Mouse (Mus musculus) hindbrain, embryonic 14.5 days (tissue): Measurements from ENCODE around the gene Il13. TPM values are rescaled to one million over a fixed set of nuclear protein-coding genes. Genes with fewer than 3 reads are reported as not detected.

Source experiments
- ATAC-seq: fragments of 200-750 bp; cut with Nextera tagmentation; 2 replicates; pipeline ENCODE4 v1.8.0; 2017; ENCODE audit warnings: moderate number of reproducible peaks, mild to moderate bottlenecking, moderate TSS enrichment, moderate library complexity; ENCODE audit not compliant: low FRiP score
- DNase-seq: peaks from one replicate; pipeline ENCODE4 v3.0.0-alpha.2; 2015; ENCODE audit warnings: low spot score
- H3K27ac ChIP-seq: fragments of 300-500 bp; sonication (generic); 2 replicates; pipeline ENCODE4 v1.5.1; 2014; ENCODE audit warnings: mild to moderate bottlenecking, moderate library complexity
- H3K27me3 ChIP-seq: fragments of 300-500 bp; sonication (generic); 2 replicates; pipeline ENCODE4 v1.6.1; 2014; ENCODE audit warnings: mild to moderate bottlenecking, low read length, mixed read lengths; ENCODE audit not compliant: control insufficient read depth, insufficient read depth
- H3K36me3 ChIP-seq: fragments of 300-500 bp; sonication (generic); replicated peaks from 2 replicates; pipeline ENCODE4 v1.6.1; 2014; ENCODE audit not compliant: control insufficient read depth, insufficient read depth
- H3K4me1 ChIP-seq: fragments of 300-500 bp; sonication (generic); replicated peaks from 2 replicates; pipeline ENCODE4 v1.6.1; 2014; ENCODE audit warnings: antibody characterized with exemption, low read length, mixed read lengths; ENCODE audit not compliant: control insufficient read depth, insufficient read depth
- H3K4me2 ChIP-seq: fragments of 300-500 bp; sonication (generic); replicated peaks from 2 replicates; pipeline ENCODE4 v1.6.1; 2014; ENCODE audit warnings: mild to moderate bottlenecking, moderate library complexity
- H3K4me3 ChIP-seq: fragments of 300-500 bp; sonication (generic); replicated peaks from 2 replicates; pipeline ENCODE4 v1.5.1; 2014; ENCODE audit warnings: mild to moderate bottlenecking, low read length
- H3K9ac ChIP-seq: fragments of 300-500 bp; sonication (generic); 2 replicates; pipeline ENCODE4 v1.6.1; 2014
- H3K9me3 ChIP-seq: fragments of 300-500 bp; sonication (generic); 2 replicates; pipeline ENCODE4 v1.6.1; 2016; ENCODE audit warnings: low read length; ENCODE audit not compliant: control insufficient read depth
- WGBS: fragments of 180-500 bp; shearing (Covaris S2); extraction: QIAGEN DNeasy Blood & Tissue Kit; methylation state at CpG from one replicate; pipeline ENCODE4 v1.1.7; 2014; 5-methylcytosine and 5-hydroxymethylcytosine counted together
- polyA plus RNA-seq: library from polyadenylated mRNA; unstranded; fragments of >200 nt; fragmentation: Nextera tagmentation; extraction: Ambion mirVana; gene quantifications from 2 replicates; pipeline ENCODE4 v1.2.1, GENCODE M21; 2014

The Il13 gene
- polyA plus RNA-seq, 1 experiment from 2014 or later, result not detected

- H3K9me3 ChIP-seq, result no peaks in the 10 kb centered on the region
- H3K36me3 ChIP-seq, result no peaks in the 10 kb centered on the region
- 2% methylated on average over 40 of the region's 40 CpGs for WGBS
- peak overlapping the region; percentile 59 for H3K4me2 ChIP-seq
- H3K9ac ChIP-seq, result peak overlapping the region; percentile 26; the same call in 1 of the 2 replicates
- H3K4me3 ChIP-seq, result peak overlapping the region; percentile 28
- H3K4me1 ChIP-seq, result no peaks in the 10 kb centered on the region
- ATAC-seq (no peak), DNase-seq (no peak)
- peaks cover 19% of the 10 kb centered on the region for H3K27me3 ChIP-seq
- H3K27ac ChIP-seq, result no peak overlapping the region
Observed at GRCm38 (mm10) chr11:53636183-53636646, 1.7 kb upstream of the Il13 start.

- Histone ChIP-seq H3K4me3 (peak overlapping the region; percentile 28), H3K4me1 (no peaks in the 10 kb centered on the region), H3K27me3 (peaks cover 19% of the 10 kb centered on the region), H3K9ac (peak overlapping the region; percentile 26; the same call in 1 of the 2 replicates), H3K36me3 (no peaks in the 10 kb centered on the region), H3K27ac (no peak overlapping the region), H3K9me3 (no peaks in the 10 kb centered on the region), H3K4me2 (peak overlapping the region; percentile 59)
- DNase-seq (no peak), ATAC-seq (no peak)
- WGBS, result 38% methylated on average over 9 of the region's 9 CpGs
Observed at GRCm38 (mm10) chr11:53635590-53636182, 1.2 kb upstream of the Il13 start.

DNA sequence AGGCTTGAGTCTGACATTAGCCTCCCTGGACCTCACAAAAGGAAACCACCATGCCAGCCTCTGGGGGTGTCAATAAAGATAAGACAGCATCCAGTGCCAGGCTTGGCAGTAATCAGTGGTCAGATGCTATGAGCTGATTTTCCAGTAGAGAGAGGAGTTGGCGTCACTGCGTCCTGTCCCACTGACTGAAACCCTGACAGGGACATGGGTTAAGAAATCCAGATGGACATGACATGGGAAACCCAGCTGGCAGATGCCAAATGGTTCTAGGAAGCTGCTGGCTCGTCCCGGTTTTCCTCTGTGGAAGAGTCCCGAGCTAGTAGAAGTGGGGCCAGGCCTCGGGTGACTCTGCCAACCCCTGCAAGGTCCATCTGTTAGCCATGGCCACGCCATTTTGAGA is 858 bp downstream of the Il13 start:
- 84% methylated on average over 7 of the region's 7 CpGs for WGBS
- ATAC-seq (no peak), DNase-seq (no peak)
- Histone ChIP-seq H3K9me3 (no peaks in the 10 kb centered on the region), H3K27me3 (peaks cover 19% of the 10 kb centered on the region), H3K4me2 (no peak overlapping the region), H3K27ac (no peak overlapping the region), H3K36me3 (no peaks in the 10 kb centered on the region), H3K4me1 (no peaks in the 10 kb centered on the region), H3K9ac (no peak overlapping the region), H3K4me3 (no peak overlapping the region)

DNA sequence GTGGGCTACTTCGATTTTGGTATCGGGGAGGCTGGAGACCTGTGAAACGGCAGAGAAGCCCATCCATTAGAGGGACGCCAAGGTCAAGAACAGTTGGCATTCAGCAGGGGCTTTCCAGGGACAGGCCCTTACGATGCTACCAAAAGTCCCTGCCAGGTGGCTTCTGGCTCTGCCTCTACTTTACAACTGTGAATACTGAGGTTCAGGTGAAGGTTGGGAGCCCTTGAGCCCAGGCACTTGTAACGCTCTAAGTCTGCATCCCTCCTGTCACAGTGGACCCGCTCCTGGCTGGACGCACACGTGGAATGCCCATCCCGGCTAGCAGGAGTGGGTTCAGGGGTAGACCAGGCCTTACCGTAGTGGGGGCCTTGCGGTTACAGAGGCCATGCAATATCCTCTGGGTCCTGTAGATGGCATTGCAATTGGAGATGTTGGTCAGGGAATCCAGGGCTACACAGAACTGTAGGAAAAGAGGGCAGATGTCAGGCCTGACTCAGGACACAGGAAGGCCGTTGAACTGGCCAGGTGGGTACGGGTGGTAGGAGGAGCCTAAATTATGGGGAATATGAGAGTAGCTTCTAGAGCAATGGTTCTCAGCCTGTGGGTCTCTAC is 2.3 kb downstream of the Il13 start:
- Histone ChIP-seq H3K4me1 (no peaks in the 10 kb centered on the region), H3K9ac (no peak overlapping the region), H3K27me3 (peaks cover 19% of the 10 kb centered on the region), H3K9me3 (no peaks in the 10 kb centered on the region), H3K27ac (no peak overlapping the region), H3K4me2 (no peak overlapping the region), H3K4me3 (no peak overlapping the region), H3K36me3 (no peaks in the 10 kb centered on the region)
- 68% methylated on average over 14 of the region's 14 CpGs for WGBS
- DNase-seq (no peak), ATAC-seq (no peak)

DNA sequence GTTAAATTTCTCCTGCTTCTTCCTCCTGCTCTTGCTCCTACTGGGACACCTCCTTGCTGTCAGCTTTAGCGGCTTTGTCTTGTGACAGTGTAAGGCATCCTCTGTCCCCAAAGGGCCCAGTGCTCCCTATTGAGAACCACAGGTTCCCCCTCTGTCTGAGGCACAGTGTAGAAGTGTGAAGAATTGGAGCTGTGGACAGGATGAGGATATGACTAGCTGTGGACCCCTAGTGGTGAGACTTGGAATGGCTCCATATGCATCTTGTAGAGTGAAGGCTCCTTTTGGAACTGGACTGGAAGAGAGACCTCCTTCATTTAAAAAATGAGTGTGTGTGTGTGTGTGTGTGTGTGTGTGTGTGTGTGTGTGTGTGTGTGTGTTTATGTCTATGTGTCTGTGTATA is 6.6 kb downstream of the Il13 start:
- no peak overlapping the region for H3K27ac ChIP-seq
- no peaks in the 10 kb centered on the region for H3K36me3 ChIP-seq
- WGBS, result 17% methylated on average over 1 of the region's 1 CpGs
- no peak overlapping the region for H3K4me2 ChIP-seq
- DNase-seq (peak; percentile 85), ATAC-seq (peak; percentile 75; the same call in 1 of the 2 replicates)
- no peaks in the 10 kb centered on the region for H3K27me3 ChIP-seq
- no peak overlapping the region for H3K9ac ChIP-seq
- no peaks in the 10 kb centered on the region for H3K9me3 ChIP-seq
- H3K4me1 ChIP-seq, result no peaks in the 10 kb centered on the region
- no peak overlapping the region for H3K4me3 ChIP-seq

DNA sequence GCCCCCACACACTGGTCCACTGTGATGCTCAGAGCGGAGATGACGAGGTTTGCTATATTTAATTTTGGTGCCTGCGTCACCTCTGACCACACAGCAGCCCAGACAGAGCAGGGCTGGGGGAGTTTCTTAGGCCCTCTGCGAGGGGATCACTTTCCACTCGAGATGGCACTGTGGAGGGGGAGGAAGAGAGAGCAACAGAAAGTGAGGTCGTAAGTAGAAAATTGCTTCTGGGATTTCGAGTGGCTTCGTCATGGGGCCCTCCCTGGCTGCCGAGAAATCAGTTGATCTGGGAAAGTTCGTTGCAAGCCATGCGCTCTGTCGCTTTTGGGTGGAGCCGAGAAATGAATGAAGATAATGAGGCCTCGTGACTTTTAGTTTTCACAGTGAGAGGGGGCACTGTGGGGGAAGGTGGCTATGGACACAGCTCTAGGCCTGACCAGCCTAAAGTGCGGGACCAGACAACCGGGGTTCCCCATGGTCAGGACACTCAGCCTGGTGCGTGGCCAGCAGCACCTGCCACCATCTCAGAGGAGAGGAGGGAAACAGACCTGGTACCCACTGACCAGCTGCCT is 7.6 kb downstream of the Il13 start:
- DNase-seq (no peak), ATAC-seq (no peak)
- H3K36me3 ChIP-seq, result no peaks in the 10 kb centered on the region
- no peaks in the 10 kb centered on the region for H3K9me3 ChIP-seq
- WGBS, result 71% methylated on average over 17 of the region's 17 CpGs
- H3K27me3 ChIP-seq, result no peaks in the 10 kb centered on the region
- H3K9ac ChIP-seq, result no peak overlapping the region
- no peak overlapping the region for H3K4me2 ChIP-seq
- H3K4me3 ChIP-seq, result no peak overlapping the region
- H3K4me1 ChIP-seq, result no peaks in the 10 kb centered on the region
- H3K27ac ChIP-seq, result no peak overlapping the region

DNA sequence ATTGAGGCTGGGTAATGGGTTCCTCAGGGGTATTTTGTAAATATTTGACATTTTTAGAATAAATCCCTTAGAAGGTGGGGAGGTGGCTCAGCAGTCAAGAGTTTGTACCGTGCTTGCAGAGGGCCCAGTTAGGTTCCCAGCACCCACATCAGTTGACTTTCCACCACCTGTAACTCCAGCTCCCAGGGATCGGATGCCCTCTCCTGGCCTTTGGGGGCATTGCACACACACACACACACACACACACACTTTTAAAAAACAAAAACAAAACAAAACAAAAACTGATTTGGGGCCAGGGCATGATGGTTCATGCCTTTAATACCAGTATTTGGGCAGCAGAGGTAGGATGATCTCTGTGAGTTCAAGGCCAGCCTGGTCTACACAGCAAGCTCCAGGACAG is 10.4 kb downstream of the Il13 start:
- no peak overlapping the region for H3K4me3 ChIP-seq
- DNase-seq (no peak), ATAC-seq (no peak)
- H3K27ac ChIP-seq, result no peak overlapping the region
- no peaks in the 10 kb centered on the region for H3K36me3 ChIP-seq
- H3K4me2 ChIP-seq, result no peak overlapping the region
- no peaks in the 10 kb centered on the region for H3K9me3 ChIP-seq
- H3K4me1 ChIP-seq, result no peaks in the 10 kb centered on the region
- H3K27me3 ChIP-seq, result no peaks in the 10 kb centered on the region
- 95% methylated on average over 2 of the region's 2 CpGs for WGBS
- no peak overlapping the region for H3K9ac ChIP-seq

DNA sequence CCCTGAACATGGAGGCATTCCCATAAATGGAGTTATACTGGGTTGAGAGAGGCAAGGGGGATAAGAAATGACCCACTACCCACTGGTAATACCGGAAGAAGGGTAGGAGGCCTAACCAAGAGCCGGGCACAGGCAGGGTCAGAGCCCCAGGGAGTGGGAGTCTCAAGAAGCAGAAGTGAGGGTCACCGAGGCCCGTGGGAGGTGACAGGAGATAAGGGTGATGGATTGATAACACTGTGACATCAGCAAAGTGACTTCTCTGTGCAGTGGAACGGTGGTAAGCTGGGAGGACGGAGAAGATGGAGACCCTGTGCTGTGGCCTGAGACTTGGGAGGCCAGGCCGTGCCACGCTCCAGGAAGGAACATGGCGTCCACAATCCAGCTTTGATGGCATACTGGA is 10.9 kb downstream of the Il13 start:
- 95% methylated on average over 9 of the region's 9 CpGs for WGBS
- no peak overlapping the region for H3K4me2 ChIP-seq
- H3K27ac ChIP-seq, result no peak overlapping the region
- no peak for ATAC-seq
- no peak for DNase-seq
- no peaks in the 10 kb centered on the region for H3K27me3 ChIP-seq
- H3K4me3 ChIP-seq, result no peak overlapping the region
- H3K9ac ChIP-seq, result no peak overlapping the region
- no peaks in the 10 kb centered on the region for H3K4me1 ChIP-seq
- H3K9me3 ChIP-seq, result no peaks in the 10 kb centered on the region
- no peaks in the 10 kb centered on the region for H3K36me3 ChIP-seq

DNA sequence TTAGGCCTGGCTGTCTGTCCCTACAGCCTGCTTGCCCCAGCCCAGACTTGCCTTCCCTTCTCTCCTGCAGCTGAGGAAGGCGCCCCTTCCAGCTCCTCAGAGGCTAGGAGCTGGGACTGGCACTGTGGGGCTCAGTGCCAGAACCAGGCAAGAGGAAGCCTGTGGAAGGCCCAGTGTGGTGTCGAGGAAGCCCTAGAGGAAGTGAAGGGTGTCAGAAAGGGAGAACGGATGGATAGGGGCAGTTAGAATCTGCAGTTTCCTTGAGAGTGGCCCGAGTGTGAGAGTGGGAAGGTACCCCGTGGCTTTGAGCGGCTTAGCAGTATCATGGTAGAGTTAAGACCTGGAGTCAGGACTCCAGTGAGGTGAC is 12.1 kb downstream of the Il13 start:
- Histone ChIP-seq H3K27me3 (no peaks in the 10 kb centered on the region), H3K27ac (no peak overlapping the region), H3K36me3 (no peaks in the 10 kb centered on the region), H3K9me3 (no peaks in the 10 kb centered on the region), H3K9ac (no peak overlapping the region), H3K4me2 (no peak overlapping the region), H3K4me3 (no peak overlapping the region), H3K4me1 (no peaks in the 10 kb centered on the region)
- no peak for ATAC-seq
- WGBS, result 84% methylated on average over 6 of the region's 6 CpGs
- DNase-seq, result no peak
